Mouse (Mus musculus) myocyte (in vitro differentiated cells): Measurements from ENCODE around the gene Akap8l. TPM values are rescaled to one million over a fixed set of nuclear protein-coding genes. Genes with fewer than 3 reads are reported as not detected.

Experiments used
- H3K27me3 ChIP-seq: one replicate; pipeline ENCODE4 v1.6.1; 2011; ENCODE audit not compliant: control insufficient read depth, insufficient read depth, insufficient read length
- H3K36me3 ChIP-seq: one replicate; pipeline ENCODE4 v1.6.1; 2011; ENCODE audit not compliant: control insufficient read depth, insufficient read depth
- H3K4me2 ChIP-seq: one replicate; pipeline ENCODE4 v1.6.1; 2011; ENCODE audit warnings: low read depth, control low read depth
- H3K4me3 ChIP-seq: one replicate; pipeline ENCODE4 v1.5.1; 2011; ENCODE audit warnings: mild to moderate bottlenecking, control low read depth, moderate library complexity
- H3K79me2 ChIP-seq: one replicate; pipeline ENCODE4 v1.6.1; 2011; ENCODE audit not compliant: control insufficient read depth, insufficient read depth
- H3ac ChIP-seq: one replicate; pipeline ENCODE4 v1.6.1; 2011; ENCODE audit not compliant: control insufficient read depth, insufficient read length
- CEBPB ChIP-seq: IDR thresholded peaks from 2 replicates; pipeline ENCODE4 v1.6.1; 2011; ENCODE audit warnings: mild to moderate bottlenecking, moderate library complexity; ENCODE audit not compliant: poor library complexity, insufficient read depth, severe bottlenecking
- E2F4 ChIP-seq: IDR thresholded peaks from one replicate; pipeline ENCODE4 v1.6.1; 2011; ENCODE audit warnings: mild to moderate bottlenecking, control low read depth, moderate library complexity; ENCODE audit not compliant: insufficient read depth
- MAX ChIP-seq: IDR thresholded peaks from one replicate; pipeline ENCODE4 v1.6.1; 2011; ENCODE audit warnings: low read depth, mild to moderate bottlenecking, control low read depth
- MYOD1 ChIP-seq, 3 experiments: IDR thresholded peaks; one replicate each; pipeline ENCODE4 v1.6.1; 2011; ENCODE audit warnings: control low read depth in 2 of 3, low read depth in 2 of 3, mild to moderate bottlenecking in 2 of 3, moderate library complexity in 1 of 3; ENCODE audit not compliant: insufficient read length in 2 of 3, control insufficient read depth in 1 of 3
- MYOG ChIP-seq, 3 experiments: IDR thresholded peaks; one replicate each; pipeline ENCODE4 v1.6.1; 2011; ENCODE audit warnings: control low read depth in 2 of 3, low read depth in 2 of 3, mild to moderate bottlenecking in 2 of 3; ENCODE audit not compliant: insufficient read length in 2 of 3, control insufficient read depth in 1 of 3, insufficient read depth in 1 of 3
- POLR2A ChIP-seq: IDR thresholded peaks from one replicate; pipeline ENCODE4 v1.6.1; 2011; ENCODE audit warnings: low read depth, mild to moderate bottlenecking, control low read depth, moderate library complexity; ENCODE audit not compliant: insufficient read length
- POLR2AphosphoS2 ChIP-seq: IDR thresholded peaks from one replicate; pipeline ENCODE4 v1.6.1; 2011; ENCODE audit warnings: low read depth, control low read depth; ENCODE audit not compliant: insufficient read length
- REST ChIP-seq: IDR thresholded peaks from one replicate; pipeline ENCODE4 v1.6.1; 2011; ENCODE audit warnings: mild to moderate bottlenecking, control low read depth, moderate library complexity; ENCODE audit not compliant: insufficient read depth, insufficient read length
- SRF ChIP-seq: IDR thresholded peaks from one replicate; pipeline ENCODE4 v1.6.1; 2011; ENCODE audit warnings: low read depth; ENCODE audit not compliant: control insufficient read depth, insufficient read length
- TCF12 ChIP-seq: IDR thresholded peaks from one replicate; pipeline ENCODE4 v1.6.1; 2011; ENCODE audit warnings: mild to moderate bottlenecking, control low read depth; ENCODE audit not compliant: poor library complexity, insufficient read depth, severe bottlenecking
- TCF3 ChIP-seq: IDR thresholded peaks from one replicate; pipeline ENCODE4 v1.6.1; 2011; ENCODE audit warnings: low read depth, control low read depth; ENCODE audit not compliant: insufficient read length
- USF1 ChIP-seq: IDR thresholded peaks from one replicate; pipeline ENCODE4 v1.6.1; 2011; ENCODE audit warnings: low read depth, mild to moderate bottlenecking, control low read depth, moderate library complexity
- polyA plus RNA-seq: library from polyadenylated mRNA; unstranded; fragments of >200 nt; fragmentation: generic; extraction: Trizol; gene quantifications from one replicate; pipeline ENCODE4 v1.2.1, GENCODE M21; 2012; ENCODE audit warnings: missing spikeins

Gene Akap8l
- polyA plus RNA-seq, 1 experiment, result 31.7 TPM

- Histone ChIP-seq H3ac (peak overlapping the region; percentile 87), H3K4me3 (peak overlapping the region; percentile 46), H3K4me2 (peak overlapping the region; percentile 82), H3K79me2 (peaks cover 21% of the 10 kb centered on the region), H3K36me3 (peaks cover 13% of the 10 kb centered on the region), H3K27me3 (no peaks in the 10 kb centered on the region)
- TF ChIP-seq CEBPB, result no peak
- TF ChIP-seq SRF, result no peak
- no peak for TF ChIP-seq E2F4
- no peak for TF ChIP-seq TCF12
- TF ChIP-seq USF1, result no peak
- no peak for TF ChIP-seq TCF3
- TF ChIP-seq MYOD1 (IDR thresholded peaks at IDR 0.05; ENCODE audit: control insufficient read depth in 1 of 3, insufficient read length in 2 of 3, low read depth in 2 of 3), result no peak
- TF ChIP-seq POLR2A, result no peak
- no peak for TF ChIP-seq REST
- TF ChIP-seq POLR2AphosphoS2, result no peak
- TF ChIP-seq MYOG (IDR thresholded peaks at IDR 0.05; ENCODE audit: control insufficient read depth in 1 of 3, insufficient read depth in 1 of 3, insufficient read length in 2 of 3, low read depth in 2 of 3), result no peak
- no peak for TF ChIP-seq MAX
These were observed 14.4 kb upstream of the Akap8l start for GRCm38 (mm10) chr17:32364850-32365249.

- no peak for TF ChIP-seq MAX
- TF ChIP-seq MYOD1 (IDR thresholded peaks at IDR 0.05; ENCODE audit: control insufficient read depth in 1 of 3, insufficient read length in 2 of 3, low read depth in 2 of 3), result peak in 1 of 3 experiments; percentile 30
- TF ChIP-seq REST, result no peak
- peak; percentile 39 for TF ChIP-seq POLR2AphosphoS2
- no peak for TF ChIP-seq POLR2A
- no peak for TF ChIP-seq E2F4
- TF ChIP-seq SRF, result peak; percentile 88
- peak in 2 of 3 experiments; percentile 17 to 46 for TF ChIP-seq MYOG (IDR thresholded peaks at IDR 0.05; ENCODE audit: control insufficient read depth in 1 of 3, insufficient read depth in 1 of 3, insufficient read length in 2 of 3, low read depth in 2 of 3)
- no peak for TF ChIP-seq USF1
- H3K4me3 ChIP-seq, result peak overlapping the region; percentile 46
- H3ac ChIP-seq, result peak overlapping the region; percentile 87
- H3K36me3 ChIP-seq, result peaks cover 13% of the 10 kb centered on the region
- no peaks in the 10 kb centered on the region for H3K27me3 ChIP-seq
- peaks cover 21% of the 10 kb centered on the region for H3K79me2 ChIP-seq
- peak overlapping the region; percentile 82 for H3K4me2 ChIP-seq
These were observed 13.9 kb upstream of the Akap8l start for GRCm38 (mm10) chr17:32364331-32364730.

GRCm38 (mm10) chr17:32363821-32364301 lies 13.5 kb upstream of the Akap8l start:
- Histone ChIP-seq H3K4me3 (peak overlapping the region; percentile 46), H3ac (peak overlapping the region; percentile 87), H3K27me3 (no peaks in the 10 kb centered on the region)

GRCm38 (mm10) chr17:32362686-32363085 lies 12.3 kb upstream of the Akap8l start:
- peak overlapping the region; percentile 46 for H3K4me3 ChIP-seq
- H3K79me2 ChIP-seq, result peaks cover 21% of the 10 kb centered on the region
- H3ac ChIP-seq, result no peak overlapping the region
- peak overlapping the region; percentile 94 for H3K4me2 ChIP-seq
- TF ChIP-seq REST, result no peak
- TF ChIP-seq E2F4, result no peak
- TF ChIP-seq SRF, result no peak
- peaks cover 27% of the 10 kb centered on the region for H3K36me3 ChIP-seq
- no peaks in the 10 kb centered on the region for H3K27me3 ChIP-seq

More at GRCm38 (mm10) chr17:32363821-32364301, 13.5 kb upstream of the Akap8l start:
- Histone ChIP-seq H3K4me2 (peak overlapping the region; percentile 94), H3K36me3 (peaks cover 16% of the 10 kb centered on the region), H3K79me2 (peaks cover 21% of the 10 kb centered on the region)
- TF ChIP-seq MYOD1 (IDR thresholded peaks at IDR 0.05; ENCODE audit: control insufficient read depth in 1 of 3, insufficient read length in 2 of 3, low read depth in 2 of 3) (no peak), CEBPB (no peak), TCF12 (no peak), USF1 (no peak), MYOG (IDR thresholded peaks at IDR 0.05; ENCODE audit: control insufficient read depth in 1 of 3, insufficient read depth in 1 of 3, insufficient read length in 2 of 3, low read depth in 2 of 3) (no peak), E2F4 (no peak), REST (no peak), MAX (no peak), TCF3 (no peak), POLR2AphosphoS2 (no peak), SRF (no peak), POLR2A (no peak)

- Histone ChIP-seq H3ac (no peak overlapping the region), H3K4me2 (no peak overlapping the region), H3K27me3 (no peaks in the 10 kb centered on the region), H3K79me2 (peaks cover 21% of the 10 kb centered on the region), H3K36me3 (peaks cover 38% of the 10 kb centered on the region), H3K4me3 (no peak overlapping the region)
- TF ChIP-seq MAX, result no peak
- TF ChIP-seq MYOD1 (IDR thresholded peaks at IDR 0.05; ENCODE audit: control insufficient read depth in 1 of 3, insufficient read length in 2 of 3, low read depth in 2 of 3), result no peak
- TF ChIP-seq CEBPB, result no peak
- TF ChIP-seq TCF12, result no peak
- no peak for TF ChIP-seq POLR2AphosphoS2
- TF ChIP-seq TCF3, result no peak
- no peak for TF ChIP-seq MYOG (IDR thresholded peaks at IDR 0.05; ENCODE audit: control insufficient read depth in 1 of 3, insufficient read depth in 1 of 3, insufficient read length in 2 of 3, low read depth in 2 of 3)
- no peak for TF ChIP-seq POLR2A
- TF ChIP-seq SRF, result no peak
- TF ChIP-seq REST, result no peak
- no peak for TF ChIP-seq USF1
- no peak for TF ChIP-seq E2F4
These were observed 9.5 kb upstream of the Akap8l start for GRCm38 (mm10) chr17:32359928-32360327.
